Mouse (Mus musculus) left cerebral cortex, adult 2 months (tissue): Measurements from ENCODE around the gene Prickle3. TPM values are rescaled to one million over a fixed set of nuclear protein-coding genes. Genes with fewer than 3 reads are reported as not detected.
A peak's percentile ranks its signal among the peaks of the same experiment; 100 is the strongest.
"Not testable (repeated sequence)": the region's sequence is repeated elsewhere in the genome, so short reads cannot be mapped to it uniquely, and the experiment has no call there.

Experiments used
- DNase-seq, 2 experiments: peaks; one replicate each; pipeline ENCODE4 v3.0.0; 2021 to 2022; ENCODE audit warnings: low spot score in 2 of 2, mixed read lengths in 1 of 2; ENCODE audit errors: extremely low spot score in 1 of 2
- H3K27ac ChIP-seq: fragments of 200-600 bp; 2 replicates; pipeline ENCODE4 v1.8.1; 2022
- H3K4me3 ChIP-seq: fragments of 200-600 bp; 2 replicates; pipeline ENCODE4 v1.8.1; 2022
- CTCF ChIP-seq: fragments of 200-600 bp; IDR thresholded peaks from 2 replicates; pipeline ENCODE4 v1.8.1; 2022; ENCODE audit warnings: antibody characterized with exemption, mild to moderate bottlenecking, moderate library complexity
- intact Hi-C: fragments of 180-260 bp; cut with DNase I; formaldehyde crosslinking; loops from one replicate; pipeline ENCODE4 v1.15.1; 2025
- total RNA-seq, 2 experiments: library from RNA; stranded (reverse); gene quantifications; 2 replicates each; pipeline ENCODE4 v1.2.3; 2021

Gene Prickle3
- total RNA-seq, 2 experiments from 2014 or later: 1.1 to 2.4 TPM

DNA sequence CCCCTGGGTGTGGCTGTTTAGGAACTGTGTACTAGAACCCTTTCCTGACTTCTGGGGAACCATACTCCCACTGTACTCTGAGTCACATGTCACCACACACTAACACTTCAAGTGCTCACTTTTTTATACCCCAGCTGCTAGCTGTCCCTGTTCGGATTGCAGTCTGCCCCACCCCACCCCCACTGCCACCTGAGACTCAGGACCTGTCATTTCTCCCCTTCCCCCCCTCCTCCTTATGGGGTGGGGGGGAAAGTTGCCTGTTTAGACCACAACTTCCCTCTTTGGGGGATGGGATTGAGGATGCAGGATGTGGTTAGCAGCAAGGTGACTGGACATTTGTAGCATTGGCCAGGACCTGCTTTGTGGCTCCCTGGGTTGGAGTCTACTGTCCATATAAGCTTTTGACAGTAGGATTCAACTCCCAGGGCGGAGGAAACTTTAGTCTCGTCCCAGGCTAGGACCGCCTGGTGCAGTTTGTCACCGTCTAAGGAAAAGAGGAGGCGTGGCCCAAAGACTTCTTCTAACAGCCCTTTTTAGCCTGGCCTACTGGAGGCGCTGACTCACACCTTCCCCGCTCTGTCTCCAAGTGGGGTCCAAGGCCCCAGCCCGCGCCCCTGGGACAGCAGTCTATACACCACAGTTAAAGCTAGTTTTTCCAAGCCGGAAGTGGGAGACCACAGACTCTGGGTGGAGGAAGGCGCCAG lies 16.7 kb downstream of the Prickle3 start:
- DNase-seq: no peak
- H3K4me3 ChIP-seq: no peak overlapping the region
- no peak for TF ChIP-seq CTCF
- intact Hi-C loops: loop anchor here (10.0 kb wide), 1 partner anchor 349 kb away; no protein-coding TSS in a partner anchor
- H3K27ac ChIP-seq: no peak overlapping the region

DNA sequence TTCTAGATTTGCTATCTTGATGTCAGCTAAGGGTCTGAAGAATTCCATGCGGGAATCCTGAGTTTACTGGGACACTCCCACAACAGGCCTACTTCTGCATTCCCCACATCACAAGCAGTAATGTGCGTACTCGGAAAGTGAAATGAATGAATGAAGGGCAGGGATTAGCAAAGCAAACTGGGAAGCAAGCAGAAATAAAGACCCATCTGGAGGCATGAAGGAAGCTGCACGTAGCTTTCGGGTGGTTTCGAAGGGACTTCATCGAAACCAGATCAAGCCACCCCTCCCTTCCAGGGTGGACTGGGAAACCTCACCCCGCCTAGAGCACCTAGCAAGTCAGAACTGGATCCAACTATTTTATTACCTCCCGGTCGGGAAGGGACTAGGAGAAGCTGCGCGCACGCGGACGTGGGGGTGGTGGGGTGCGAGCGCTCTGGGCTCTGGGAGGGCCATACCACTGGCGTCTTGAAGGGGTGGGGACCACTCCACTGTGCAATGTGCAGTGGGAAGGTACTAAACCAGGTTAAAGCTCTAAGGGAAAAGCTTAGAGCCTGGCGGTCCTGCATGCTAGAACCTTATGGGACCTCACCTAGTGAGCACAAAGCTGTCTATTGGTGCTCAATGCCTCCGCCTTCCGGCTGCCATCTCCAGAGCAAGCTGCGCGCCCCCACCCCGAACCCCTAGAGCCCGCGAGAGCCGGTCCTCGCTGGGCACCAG lies 17.4 kb downstream of the Prickle3 start:
- H3K4me3 ChIP-seq: peak overlapping the region; percentile 23
- no peak overlapping the region for H3K27ac ChIP-seq
- intact Hi-C loops: loop anchor here (10.0 kb wide), 1 partner anchor 350 kb away; no protein-coding TSS in a partner anchor
- no peak for DNase-seq
- no peak for TF ChIP-seq CTCF

DNA sequence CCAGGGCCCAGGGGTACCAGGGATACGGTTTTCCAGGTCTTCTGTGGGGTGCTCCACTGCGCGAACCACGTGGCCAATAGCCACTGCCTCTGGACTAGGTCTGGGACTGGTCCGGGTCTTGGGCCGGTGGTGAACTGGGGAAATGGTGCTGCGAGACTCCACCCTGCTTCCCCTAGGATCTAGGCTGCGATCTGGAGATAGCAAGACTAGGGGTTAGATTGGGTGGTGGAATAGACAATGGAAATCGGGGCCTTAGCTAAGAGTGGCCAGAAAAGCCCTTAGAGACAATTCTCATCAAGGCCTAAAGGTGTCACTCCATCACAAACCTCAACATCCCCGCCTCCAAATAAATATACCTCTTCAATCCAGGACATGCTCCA lies 17.9 kb downstream of the Prickle3 start:
- no peak; the same call in 1 of the 2 replicates for TF ChIP-seq CTCF
- peak overlapping the region; percentile 23 for H3K4me3 ChIP-seq
- intact Hi-C loops: loop anchor here (5.0 to 10.0 kb wide), 3 partner anchors 68 to 350 kb away; partner anchors contain the start of genes Cacna1f and Ccdc22
- no peak for DNase-seq
- no peak overlapping the region for H3K27ac ChIP-seq

- no peak for DNase-seq
- peak; percentile 30 for TF ChIP-seq CTCF
- no peak overlapping the region for H3K4me3 ChIP-seq
- no peak overlapping the region for H3K27ac ChIP-seq
- intact Hi-C loops: loop anchor here (5.0 to 10.0 kb wide), 3 partner anchors 72 to 354 kb away; partner anchors contain the start of genes Cacna1f and Ccdc22
These were observed 21.9 kb downstream of the Prickle3 start for GRCm38 (mm10) chrX:7678986-7679385.

DNA sequence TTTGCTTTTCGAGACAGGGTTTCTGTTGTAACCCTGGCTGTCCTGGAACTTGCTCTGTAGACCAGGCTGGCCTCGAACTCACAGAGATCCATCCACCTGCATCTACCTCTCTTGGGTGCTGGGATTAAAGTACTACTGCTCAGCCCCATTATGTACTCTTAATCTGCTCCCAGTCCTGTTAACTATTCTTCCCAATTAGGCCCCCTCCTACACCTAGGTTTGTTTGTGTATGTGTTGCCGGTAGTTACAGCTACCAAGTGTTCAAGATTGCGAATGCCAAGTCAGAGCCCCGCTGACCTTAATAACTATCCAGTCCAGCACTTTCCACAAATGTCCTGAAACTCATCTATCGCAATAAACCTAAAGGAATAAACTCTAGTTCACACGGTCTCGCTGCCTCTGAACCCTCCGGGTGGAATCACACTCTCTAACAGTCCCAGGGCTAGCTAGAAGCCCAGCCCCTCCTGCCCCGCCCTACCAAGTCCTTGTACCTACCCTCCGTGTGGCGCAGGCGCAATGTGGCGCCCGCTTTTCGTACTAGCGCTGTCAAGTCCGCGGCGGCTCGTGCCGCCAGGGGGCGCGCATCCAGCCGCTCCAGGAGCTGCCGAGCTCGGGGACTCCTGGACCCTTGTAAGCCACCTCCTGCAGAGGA lies 22.5 kb downstream of the Prickle3 start:
- peak overlapping the region; percentile 37 for H3K4me3 ChIP-seq
- H3K27ac ChIP-seq: no peak overlapping the region
- TF ChIP-seq CTCF: peak; percentile 81
- DNase-seq: peak; percentile 82 to 84
- intact Hi-C loops: loop anchor here (5.0 to 10.0 kb wide), 3 partner anchors 72 to 355 kb away; partner anchors contain the start of genes Cacna1f and Ccdc22

- no peak for TF ChIP-seq CTCF
- Histone ChIP-seq H3K4me3 (peak overlapping the region; percentile 37), H3K27ac (no peak overlapping the region)
- intact Hi-C loops: no loop called here
- no peak for DNase-seq
These were observed 23.0 kb downstream of the Prickle3 start for GRCm38 (mm10) chrX:7680057-7680412.

GRCm38 (mm10) chrX:7680864-7681263 lies 23.8 kb downstream of the Prickle3 start, which contains the start of gene Magix:
Gene Magix (minus strand): TSS chrX:7681251.
- no peak for TF ChIP-seq CTCF
- Histone ChIP-seq H3K27ac (no peak within 1 kb of the TSS), H3K4me3 (peak within 1 kb of the TSS; percentile 37)
- no peak for DNase-seq
- intact Hi-C loops: no loop called here

DNA sequence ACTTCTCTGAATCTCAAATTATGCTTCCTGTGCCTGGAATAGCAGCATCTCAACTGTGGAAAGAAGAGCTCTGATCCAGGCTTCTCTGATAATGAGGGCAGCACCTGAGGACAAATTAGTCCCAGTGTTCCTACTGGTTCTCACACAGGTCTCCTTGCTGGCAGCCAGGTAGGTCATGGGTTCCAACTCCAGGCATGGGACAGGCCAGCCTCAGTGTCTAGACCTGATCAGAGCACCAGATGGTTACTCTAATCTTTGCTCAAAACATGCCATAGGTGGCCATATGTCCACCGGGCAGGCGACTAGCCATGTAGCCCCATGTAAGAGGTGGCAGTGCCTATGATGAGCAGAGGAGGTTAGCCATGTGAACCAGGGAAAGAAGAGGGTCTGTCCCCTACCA lies 31.3 kb downstream of the Prickle3 start:
- DNase-seq: no peak
- Histone ChIP-seq H3K27ac (no peak overlapping the region), H3K4me3 (no peak overlapping the region)
- intact Hi-C loops: no loop called here
- TF ChIP-seq CTCF: no peak

DNA sequence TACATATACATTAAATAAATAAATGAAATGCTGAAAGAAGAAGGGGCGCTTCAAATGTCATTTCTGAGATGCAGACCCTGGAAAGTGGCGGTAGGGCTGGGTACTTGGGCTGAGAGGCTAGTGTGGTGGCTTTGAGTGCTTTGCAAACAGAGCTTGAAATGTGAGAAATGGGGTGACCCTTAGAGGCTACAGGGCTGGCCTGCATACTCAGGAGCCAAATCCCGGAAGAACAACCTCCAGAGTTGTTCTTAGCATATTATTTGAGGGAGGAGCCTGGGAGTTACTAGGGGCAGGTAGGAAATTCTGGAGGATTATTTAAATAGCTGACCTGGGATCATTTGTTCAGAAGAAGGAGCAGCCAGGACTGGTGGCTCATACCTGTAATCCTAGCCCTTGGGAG lies 33.4 kb downstream of the Prickle3 start:
- no peak overlapping the region for H3K27ac ChIP-seq
- no peak for DNase-seq
- intact Hi-C loops: loop anchor here (5.0 kb wide), 1 partner anchor 268 kb away; no protein-coding TSS in a partner anchor
- no peak for TF ChIP-seq CTCF
- no peak overlapping the region for H3K4me3 ChIP-seq

DNA sequence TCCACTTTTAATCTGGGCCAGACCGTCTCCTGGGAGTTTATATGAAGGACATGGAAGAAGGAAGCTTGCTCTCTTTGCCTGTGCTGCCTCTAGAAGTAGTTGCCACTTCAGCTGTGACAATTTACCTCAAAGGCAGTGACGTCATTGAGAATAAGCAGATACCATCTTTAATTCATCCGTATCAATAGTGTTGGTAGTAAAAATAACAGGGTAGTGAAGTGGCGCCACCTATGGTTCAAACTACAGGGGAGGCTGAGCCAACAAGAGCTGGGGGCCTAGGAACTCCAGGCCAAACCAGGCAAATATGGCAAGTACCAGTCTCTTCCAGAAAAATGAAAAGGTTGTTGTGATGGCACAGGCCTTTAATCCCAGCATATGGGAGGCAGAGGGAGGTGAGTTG lies 35.8 kb downstream of the Prickle3 start:
- Histone ChIP-seq H3K27ac (no peak overlapping the region), H3K4me3 (no peak overlapping the region)
- intact Hi-C loops: loop anchor here (5.0 kb wide), 1 partner anchor 271 kb away; no protein-coding TSS in a partner anchor
- TF ChIP-seq CTCF: peak; percentile 49
- no peak for DNase-seq

GRCm38 (mm10) chrX:7696520-7696919 lies 39.5 kb downstream of the Prickle3 start:
- intact Hi-C loops: no loop called here
- DNase-seq: no peak
- Histone ChIP-seq H3K27ac (peak overlapping the region; percentile 54; the same call in 1 of the 2 replicates), H3K4me3 (peak overlapping the region; percentile 62)
- no peak for TF ChIP-seq CTCF

GRCm38 (mm10) chrX:7696954-7697381 lies 39.9 kb downstream of the Prickle3 start, which contains the start of gene Gpkow:
Gene Gpkow (plus strand): TSS chrX:7697131.
- intact Hi-C loops: no loop called here
- TF ChIP-seq CTCF: no peak
- peak within 1 kb of the TSS; percentile 54; the same call in 1 of the 2 replicates for H3K27ac ChIP-seq

DNA sequence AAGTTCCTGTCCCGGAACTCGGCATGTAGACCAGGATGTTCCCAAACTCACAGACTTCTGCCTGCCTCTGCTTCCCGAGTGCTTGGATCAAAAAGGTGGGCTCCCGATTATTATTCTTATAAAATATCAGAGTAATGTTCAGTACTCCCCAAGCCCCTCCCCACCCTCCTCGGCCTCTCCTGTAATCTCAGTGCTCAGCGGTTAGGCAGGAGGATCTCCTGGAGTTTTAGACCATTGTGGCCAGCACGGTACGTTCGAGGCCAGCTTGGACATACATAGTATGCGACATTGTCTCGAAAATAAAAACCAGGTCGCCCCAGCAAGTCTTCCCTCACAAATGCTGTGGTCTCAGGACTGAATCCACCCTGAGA lies 56.7 kb downstream of the Prickle3 start:
- intact Hi-C loops, DNase-seq: not testable (repeated sequence)
- H3K27ac ChIP-seq: peak overlapping the region; percentile 53; the same call in 1 of the 2 replicates
- peak overlapping the region; percentile 40 for H3K4me3 ChIP-seq

More at GRCm38 (mm10) chrX:7696954-7697381, 39.9 kb downstream of the Prickle3 start, which contains the start of gene Gpkow:
- peak within 1 kb of the TSS; percentile 62 for H3K4me3 ChIP-seq
- peak; percentile 73 to 84 for DNase-seq

DNA sequence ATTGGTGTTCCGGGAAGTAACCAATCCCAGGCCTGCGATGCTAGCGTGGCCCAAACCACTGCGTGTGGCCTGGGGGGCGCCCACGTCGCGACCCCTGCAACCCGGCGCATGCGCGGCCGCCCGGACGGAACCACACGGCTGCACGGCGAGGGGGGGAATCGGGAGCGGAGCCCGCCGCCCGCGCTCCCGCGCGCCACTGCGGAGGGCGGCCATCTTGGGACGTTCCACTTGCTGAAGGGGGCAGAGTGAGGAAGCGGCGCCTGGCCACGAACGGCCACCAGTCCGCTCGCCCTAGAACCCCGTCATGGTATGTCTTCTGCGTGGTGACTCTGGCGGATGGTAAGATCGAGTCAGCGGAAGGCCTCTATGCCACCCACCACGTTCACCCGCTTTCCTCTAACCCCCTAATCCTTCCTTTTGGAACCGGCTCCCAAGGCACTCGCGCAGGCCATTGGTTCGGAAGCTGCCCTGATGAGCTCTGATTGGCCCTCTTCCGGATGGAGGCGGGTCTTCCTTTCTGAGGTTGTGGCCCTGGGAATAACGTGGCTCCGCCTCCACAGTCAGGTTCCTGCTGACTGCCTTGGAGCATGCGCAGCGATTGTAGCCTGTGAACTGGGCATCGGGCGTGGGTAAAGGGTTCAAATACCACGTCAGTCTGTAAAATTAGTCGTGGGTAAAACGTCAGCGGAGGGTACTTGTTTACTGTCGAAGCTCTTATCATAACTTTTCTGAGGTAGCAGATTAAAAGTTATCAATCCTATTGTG lies 57.3 kb downstream of the Prickle3 start, which contains the start of gene Wdr45:
TSS of gene Wdr45 (plus strand) at position 199 of the 765 bp plus-strand sequence.
- intact Hi-C loops: not testable (repeated sequence)
- peak within 1 kb of the TSS; percentile 88 for H3K27ac ChIP-seq
- H3K4me3 ChIP-seq: peak within 1 kb of the TSS; percentile 40
- peak; percentile 85 to 89 for DNase-seq
